Mouse (Mus musculus): ENCODE data around the gene Lmcd1. TPM values are rescaled to one million over a fixed set of nuclear protein-coding genes. Genes with fewer than 3 reads are reported as not detected.

Gene Lmcd1
- polyA plus RNA-seq, 1 experiment from 2014 or later: 31.7 TPM

GRCm38 (mm10) chr6:112375661-112376392 is 102.3 kb downstream of the Lmcd1 start:
- WGBS: 53% methylated on average over 11 of the region's 13 CpGs
- H3K9ac ChIP-seq: no peak overlapping the region
- H3K9me3 ChIP-seq (ENCODE audit: low read depth, low read length): no peaks in the 10 kb centered on the region
- H3K36me3 ChIP-seq (ENCODE audit: insufficient read depth): no peaks in the 10 kb centered on the region
- no peaks in the 10 kb centered on the region for H3K4me1 ChIP-seq (ENCODE audit: insufficient read depth)
- ATAC-seq (ENCODE audit: insufficient read depth) (peak; percentile 35; the same call in 1 of the 2 replicates), DNase-seq (no peak)
- no peaks in the 10 kb centered on the region for H3K27me3 ChIP-seq (ENCODE audit: insufficient read depth, low read length)
- H3K27ac ChIP-seq (ENCODE audit: low read depth): no peak overlapping the region
- H3K4me3 ChIP-seq (ENCODE audit: low read depth, low read length): no peak overlapping the region
- H3K4me2 ChIP-seq: no peak overlapping the region
- TF ChIP-seq CTCF (IDR thresholded peaks at IDR 0.05; ENCODE audit: low read depth): no peak

- no peaks in the 10 kb centered on the region for H3K36me3 ChIP-seq (ENCODE audit: insufficient read depth)
- no peak overlapping the region for H3K27ac ChIP-seq (ENCODE audit: low read depth)
- ATAC-seq (ENCODE audit: insufficient read depth): no peak
- H3K27me3 ChIP-seq (ENCODE audit: insufficient read depth, low read length): no peaks in the 10 kb centered on the region
- 84% methylated on average over 9 of the region's 9 CpGs for WGBS
- TF ChIP-seq CTCF (IDR thresholded peaks at IDR 0.05; ENCODE audit: low read depth): no peak
- H3K4me1 ChIP-seq (ENCODE audit: insufficient read depth): peaks cover 5% of the 10 kb centered on the region; the same call in 1 of the 2 replicates
- H3K4me2 ChIP-seq: no peak overlapping the region
- DNase-seq: no peak
- H3K9ac ChIP-seq: no peak overlapping the region
- no peaks in the 10 kb centered on the region for H3K9me3 ChIP-seq (ENCODE audit: low read depth, low read length)
- H3K4me3 ChIP-seq (ENCODE audit: low read depth, low read length): no peak overlapping the region
Measured at GRCm38 (mm10) chr6:112379054-112379453, 105.5 kb downstream of the Lmcd1 start.

Other genes starting within 250 kb of the Lmcd1 start
- 2.4 and 2.8 TPM in 2 replicates for gene Ssu2, start 114.3 kb downstream of the Lmcd1 start, polyA plus RNA-seq (2014; fragmentation: Nextera tagmentation; extraction: Ambion mirVana)
- 0.63 and 2.2 TPM in 2 replicates for gene Cav3, start 185.7 kb downstream of the Lmcd1 start, polyA plus RNA-seq (2014; fragmentation: Nextera tagmentation; extraction: Ambion mirVana)
- gene Oxtr, start 216.2 kb downstream of the Lmcd1 start, polyA plus RNA-seq (2014; fragmentation: Nextera tagmentation; extraction: Ambion mirVana): 0.14 and 0.22 TPM in 2 replicates

Measured in lung, embryonic 14.5 days (tissue).